Mouse (Mus musculus) heart, postnatal 0 days (tissue): ENCODE measurements at regions not wholly inside any gene's neighbourhood (a gene's known extent, or its start where the extent isn't known, plus 50 kb on each side); places are given as distances from the start of the nearest gene placed in this dataset.

ENCODE experiments used
- ATAC-seq: fragments of 200-750 bp; cut with Nextera tagmentation; 2 replicates; pipeline ENCODE4 v1.8.0; 2017; ENCODE audit warnings: low read depth, moderate number of reproducible peaks, moderate library complexity; ENCODE audit not compliant: insufficient read depth
- DNase-seq: peaks from one replicate; pipeline ENCODE4 v3.0.0-alpha.2; 2016; ENCODE audit warnings: low spot score
- H3K27ac ChIP-seq: fragments of 300-500 bp; sonication (generic); 2 replicates; pipeline ENCODE4 v1.5.1; 2014; ENCODE audit warnings: low read depth, mild to moderate bottlenecking
- H3K27me3 ChIP-seq: fragments of 300-500 bp; sonication (generic); 2 replicates; pipeline ENCODE4 v1.6.1; 2014; ENCODE audit warnings: low read length, mixed read lengths; ENCODE audit not compliant: control insufficient read depth, insufficient read depth
- H3K36me3 ChIP-seq: fragments of 300-500 bp; sonication (generic); replicated peaks from 2 replicates; pipeline ENCODE4 v1.6.1; 2014; ENCODE audit warnings: low read length, mixed read lengths; ENCODE audit not compliant: control insufficient read depth, insufficient read depth
- H3K4me1 ChIP-seq: fragments of 300-500 bp; sonication (generic); 2 replicates; pipeline ENCODE4 v1.6.1; 2014; ENCODE audit warnings: antibody characterized with exemption; ENCODE audit not compliant: control insufficient read depth, insufficient read depth
- H3K4me2 ChIP-seq: fragments of 300-500 bp; sonication (generic); 2 replicates; pipeline ENCODE4 v1.6.1; 2014; ENCODE audit warnings: low read depth, mild to moderate bottlenecking, low read length, moderate library complexity
- H3K4me3 ChIP-seq: fragments of 300-500 bp; sonication (generic); 2 replicates; pipeline ENCODE4 v1.5.1; 2014; ENCODE audit warnings: low read depth, low read length
- H3K9ac ChIP-seq: fragments of 300-500 bp; sonication (generic); replicated peaks from 2 replicates; pipeline ENCODE4 v1.6.1; 2014; ENCODE audit warnings: low read depth, low read length, mixed read lengths
- H3K9me3 ChIP-seq: fragments of 300-500 bp; sonication (generic); replicated peaks from 2 replicates; pipeline ENCODE4 v1.6.1; 2016; ENCODE audit warnings: low read length; ENCODE audit not compliant: control insufficient read depth
- CTCF ChIP-seq: IDR thresholded peaks from 2 replicates; pipeline ENCODE4 v1.5.1; 2016; ENCODE audit warnings: antibody characterized with exemption, control low read depth, low read depth
- EP300 ChIP-seq: IDR thresholded peaks from 2 replicates; pipeline ENCODE4 v1.6.1; 2016; ENCODE audit warnings: antibody characterized with exemption, low read depth
- WGBS: fragments of 180-500 bp; shearing (Covaris S2); extraction: QIAGEN DNeasy Blood & Tissue Kit; methylation state at CpG from one replicate; pipeline ENCODE4 v1.1.7; 2014; 5-methylcytosine and 5-hydroxymethylcytosine counted together

- 31% methylated on average over 3 of the region's 3 CpGs for WGBS
- ATAC-seq (peak; percentile 66), DNase-seq (peak; percentile 40)
- Histone ChIP-seq H3K27ac (no peak overlapping the region), H3K4me3 (no peak overlapping the region), H3K9ac (no peak overlapping the region), H3K27me3 (no peaks in the 10 kb centered on the region), H3K4me2 (no peak overlapping the region), H3K36me3 (no peaks in the 10 kb centered on the region), H3K4me1 (no peaks in the 10 kb centered on the region), H3K9me3 (no peaks in the 10 kb centered on the region)
- no peak for TF ChIP-seq EP300
- no peak for TF ChIP-seq CTCF
Observed at GRCm38 (mm10) chr1:114781914-114782313, 902.6 kb upstream of the Cntnap5a start.
